Mouse (Mus musculus): ENCODE results near the gene Myl9.
A peak's percentile ranks its signal among the peaks of the same experiment; 100 is the strongest.

The Myl9 gene

GRCm38 (mm10) chr2:156774738-156775454 lies at the start of gene Myl9:
Myl9 (plus strand) TSS chr2:156775420.
- DNase-seq (ENCODE audit: low read depth) = no peak

GRCm38 (mm10) chr2:156726344-156726743 lies 48.9 kb upstream of the Myl9 start:
- no peak for DNase-seq (ENCODE audit: low read depth)

GRCm38 (mm10) chr2:156726878-156727277 lies 48.3 kb upstream of the Myl9 start:
- DNase-seq (ENCODE audit: low read depth) = no peak

GRCm38 (mm10) chr2:156729537-156730469 lies 45.4 kb upstream of the Myl9 start:
- peak; percentile 89 for DNase-seq (ENCODE audit: low read depth)

- DNase-seq (ENCODE audit: low read depth) = peak; percentile 70
Measured at GRCm38 (mm10) chr2:156730501-156730921, 44.7 kb upstream of the Myl9 start.

- no peak for DNase-seq (ENCODE audit: low read depth)
Measured at GRCm38 (mm10) chr2:156731592-156731991, 43.6 kb upstream of the Myl9 start.

GRCm38 (mm10) chr2:156732109-156732508 lies 43.1 kb upstream of the Myl9 start:
- no peak for DNase-seq (ENCODE audit: low read depth)

GRCm38 (mm10) chr2:156735761-156736335 lies 39.4 kb upstream of the Myl9 start:
- no peak for DNase-seq (ENCODE audit: low read depth)

GRCm38 (mm10) chr2:156736846-156737245 lies 38.4 kb upstream of the Myl9 start:
- no peak for DNase-seq (ENCODE audit: low read depth)

GRCm38 (mm10) chr2:156737976-156738375 lies 37.2 kb upstream of the Myl9 start:
- DNase-seq (ENCODE audit: low read depth) = no peak

GRCm38 (mm10) chr2:156741265-156741664 lies 34.0 kb upstream of the Myl9 start:
- no peak for DNase-seq (ENCODE audit: low read depth)

- DNase-seq (ENCODE audit: low read depth) = no peak
Measured at GRCm38 (mm10) chr2:156741998-156742397, 33.2 kb upstream of the Myl9 start.

- DNase-seq (ENCODE audit: low read depth) = no peak
Measured at GRCm38 (mm10) chr2:156743248-156743647, 32.0 kb upstream of the Myl9 start.

GRCm38 (mm10) chr2:156744414-156744813 lies 30.8 kb upstream of the Myl9 start:
- DNase-seq (ENCODE audit: low read depth) = no peak

GRCm38 (mm10) chr2:156747315-156747714 lies 27.9 kb upstream of the Myl9 start:
- no peak for DNase-seq (ENCODE audit: low read depth)

GRCm38 (mm10) chr2:156749687-156750086 lies 25.5 kb upstream of the Myl9 start:
- DNase-seq (ENCODE audit: low read depth) = no peak

GRCm38 (mm10) chr2:156756937-156757336 lies 18.3 kb upstream of the Myl9 start:
- DNase-seq (ENCODE audit: low read depth) = no peak

- DNase-seq (ENCODE audit: low read depth) = peak; percentile 19
Measured at GRCm38 (mm10) chr2:156760843-156761505, 14.2 kb upstream of the Myl9 start.

GRCm38 (mm10) chr2:156761521-156762278 lies 13.5 kb upstream of the Myl9 start:
- no peak for DNase-seq (ENCODE audit: low read depth)

GRCm38 (mm10) chr2:156762499-156762898 lies 12.7 kb upstream of the Myl9 start:
- no peak for DNase-seq (ENCODE audit: low read depth)

- DNase-seq (ENCODE audit: low read depth) = no peak
Measured at GRCm38 (mm10) chr2:156763101-156763500, 12.1 kb upstream of the Myl9 start.
